Mouse (Mus musculus) thymus, adult 2 months (tissue): ENCODE results near the gene Ccser1.

ENCODE experiments used
- CTCF ChIP-seq: fragments of 200-500 bp; IDR thresholded peaks from 2 replicates; pipeline ENCODE4 v1.5.1; 2012; ENCODE audit warnings: mild to moderate bottlenecking, control low read depth, low read length, moderate library complexity, borderline replicate concordance; ENCODE audit not compliant: control insufficient read depth, poor library complexity, insufficient read depth; ENCODE audit errors: extremely low read depth
- POLR2A ChIP-seq: fragments of 200-500 bp; IDR thresholded peaks from 2 replicates; pipeline ENCODE4 v1.6.1; 2012; ENCODE audit warnings: mild to moderate bottlenecking, low read length, control low read depth, moderate library complexity; ENCODE audit not compliant: control insufficient read depth, poor library complexity, insufficient read depth; ENCODE audit errors: extremely low read depth

GRCm38 (mm10) chr6:61523748-61524493 is 343.8 kb downstream of the Ccser1 start:
- TF ChIP-seq CTCF (no peak), POLR2A (no peak)
